Mouse (Mus musculus) midbrain, embryonic 12.5 days (tissue): ENCODE results near the gene Tcte1. TPM values are rescaled to one million over a fixed set of nuclear protein-coding genes. Genes with fewer than 3 reads are reported as not detected.

Experiments
- ATAC-seq: fragments of 200-750 bp; cut with Nextera tagmentation; 2 replicates; pipeline ENCODE4 v1.8.0; 2017; ENCODE audit warnings: low read depth, moderate TSS enrichment, moderate library complexity; ENCODE audit not compliant: low FRiP score
- H3K27ac ChIP-seq: fragments of 300-500 bp; sonication (generic); replicated peaks from 2 replicates; pipeline ENCODE4 v1.5.1; 2016; ENCODE audit warnings: mild to moderate bottlenecking
- H3K27me3 ChIP-seq: fragments of 300-500 bp; sonication (generic); 2 replicates; pipeline ENCODE4 v1.6.1; 2016; ENCODE audit warnings: mild to moderate bottlenecking
- H3K36me3 ChIP-seq: fragments of 300-500 bp; sonication (generic); 2 replicates; pipeline ENCODE4 v1.6.1; 2016
- H3K4me1 ChIP-seq: fragments of 300-500 bp; sonication (generic); 2 replicates; pipeline ENCODE4 v1.6.1; 2016
- H3K4me2 ChIP-seq: fragments of 300-500 bp; sonication (generic); replicated peaks from 2 replicates; pipeline ENCODE4 v1.6.1; 2016; ENCODE audit warnings: mild to moderate bottlenecking, moderate library complexity
- H3K4me3 ChIP-seq: fragments of 300-500 bp; sonication (generic); 2 replicates; pipeline ENCODE4 v1.5.1; 2016; ENCODE audit warnings: mild to moderate bottlenecking
- H3K9ac ChIP-seq: fragments of 300-500 bp; sonication (generic); replicated peaks from 2 replicates; pipeline ENCODE4 v1.6.1; 2016; ENCODE audit warnings: mild to moderate bottlenecking, moderate library complexity
- H3K9me3 ChIP-seq: fragments of 300-500 bp; sonication (generic); 2 replicates; pipeline ENCODE4 v1.6.1; 2016; ENCODE audit warnings: mild to moderate bottlenecking
- WGBS: fragments of 180-500 bp; shearing (Covaris S2); methylation state at CpG from one replicate; pipeline ENCODE4 v1.1.7; 2016; 5-methylcytosine and 5-hydroxymethylcytosine counted together
- polyA plus RNA-seq: library from polyadenylated mRNA; unstranded; fragments of >200 nt; fragmentation: Nextera tagmentation; extraction: Ambion mirVana; gene quantifications from 2 replicates; pipeline ENCODE4 v1.2.1, GENCODE M21; 2016

Gene Tcte1
- polyA plus RNA-seq, 1 experiment from 2014 or later = 1.8 TPM

DNA sequence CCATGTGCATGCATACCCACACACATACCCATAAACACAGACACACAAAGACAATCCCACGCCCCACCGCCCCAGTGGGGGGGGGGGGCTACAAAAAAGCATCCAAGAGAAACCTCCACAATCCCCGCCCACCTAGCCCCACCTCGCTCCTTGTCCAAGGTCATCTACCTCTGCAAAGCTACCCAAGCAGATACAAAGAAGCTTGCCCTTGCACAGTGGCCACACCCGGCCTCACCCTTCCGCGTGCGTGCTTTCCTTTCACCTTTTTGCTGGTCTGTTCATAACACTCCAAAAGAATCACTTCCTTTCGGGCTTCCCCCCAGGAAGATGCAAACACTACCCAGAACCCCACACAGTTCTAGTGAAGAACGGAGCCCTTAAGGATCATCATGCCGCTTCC lies 27.8 kb upstream of the Tcte1 start:
- 82% methylated on average over 11 of the region's 11 CpGs for WGBS
- no peaks in the 10 kb centered on the region for H3K36me3 ChIP-seq
- ATAC-seq = no peak

GRCm38 (mm10) chr17:45498397-45498796 lies 24.8 kb upstream of the Tcte1 start:
- no peaks in the 10 kb centered on the region; the same call in 1 of the 2 replicates for H3K27me3 ChIP-seq
- no peaks in the 10 kb centered on the region for H3K36me3 ChIP-seq
- H3K9ac ChIP-seq = no peak overlapping the region
- 80% methylated on average over 13 of the region's 13 CpGs for WGBS
- H3K4me3 ChIP-seq = no peak overlapping the region
- H3K4me2 ChIP-seq = no peak overlapping the region
- no peak overlapping the region for H3K27ac ChIP-seq
- no peak for ATAC-seq
- no peaks in the 10 kb centered on the region for H3K9me3 ChIP-seq
- no peaks in the 10 kb centered on the region for H3K4me1 ChIP-seq

More for the DNA sequence above, 27.8 kb upstream of the Tcte1 start:
- no peak overlapping the region for H3K4me3 ChIP-seq
- H3K4me1 ChIP-seq = no peaks in the 10 kb centered on the region
- H3K27me3 ChIP-seq = peaks cover 5% of the 10 kb centered on the region
- no peak overlapping the region for H3K9ac ChIP-seq
- H3K4me2 ChIP-seq = no peak overlapping the region
- H3K9me3 ChIP-seq = no peaks in the 10 kb centered on the region
- H3K27ac ChIP-seq = no peak overlapping the region

DNA sequence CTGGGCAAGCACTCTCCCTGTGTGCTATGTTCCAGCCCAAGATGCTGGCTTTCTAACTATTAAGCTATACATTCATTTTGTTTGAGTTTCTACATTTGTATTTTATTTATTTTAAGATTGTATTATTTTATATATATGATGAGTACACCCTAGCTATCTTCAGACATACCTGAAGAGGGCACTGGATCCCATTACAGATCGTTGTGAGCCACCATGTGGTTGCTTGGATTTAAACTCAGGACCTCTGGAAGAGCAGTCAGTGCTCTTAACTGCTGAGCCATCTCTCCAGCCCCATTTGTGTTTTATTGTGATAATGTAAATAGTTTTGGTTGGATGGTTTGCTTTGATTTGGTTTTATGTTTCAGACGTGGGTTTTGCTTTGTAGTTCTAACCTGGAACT lies 23.7 kb upstream of the Tcte1 start:
- no peak for ATAC-seq
- Histone ChIP-seq H3K4me1 (no peaks in the 10 kb centered on the region), H3K9me3 (no peaks in the 10 kb centered on the region), H3K9ac (no peak overlapping the region), H3K36me3 (no peaks in the 10 kb centered on the region), H3K4me2 (no peak overlapping the region), H3K27me3 (no peaks in the 10 kb centered on the region; the same call in 1 of the 2 replicates), H3K27ac (no peak overlapping the region), H3K4me3 (no peak overlapping the region)
- 57% methylated on average over 2 of the region's 2 CpGs for WGBS

- 45% methylated on average over 4 of the region's 4 CpGs for WGBS
- H3K27ac ChIP-seq = no peak overlapping the region
- ATAC-seq = no peak
- no peaks in the 10 kb centered on the region for H3K9me3 ChIP-seq
- no peak overlapping the region for H3K9ac ChIP-seq
- no peaks in the 10 kb centered on the region for H3K4me1 ChIP-seq
- H3K4me2 ChIP-seq = no peak overlapping the region
- no peaks in the 10 kb centered on the region for H3K36me3 ChIP-seq
- H3K4me3 ChIP-seq = no peak overlapping the region
- 0 out of 2 replicates have a peak, but pooled peaks cover 5% of the 10 kb centered on the region for H3K27me3 ChIP-seq
Measured at GRCm38 (mm10) chr17:45500981-45501380, 22.3 kb upstream of the Tcte1 start.

DNA sequence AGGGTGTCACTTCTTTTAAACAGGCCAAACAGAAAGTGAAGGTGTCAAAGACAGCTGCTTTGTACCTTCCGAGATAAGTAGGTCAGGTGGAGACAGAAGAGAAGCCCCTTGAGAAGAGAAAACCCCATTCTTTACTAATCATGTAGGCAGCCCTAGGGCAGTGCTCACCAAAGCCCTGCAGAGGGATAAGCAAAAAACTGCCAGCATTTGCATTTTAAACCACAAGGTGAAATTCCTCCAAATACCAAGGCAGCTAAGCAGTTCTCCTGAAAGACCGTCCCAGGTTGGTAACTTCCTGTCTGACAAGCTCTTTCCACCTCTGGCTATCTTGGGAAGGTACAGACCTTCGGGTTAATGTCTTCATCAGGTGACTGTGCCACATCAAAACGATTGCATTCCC lies 20.9 kb upstream of the Tcte1 start:
- Histone ChIP-seq H3K27me3 (0 out of 2 replicates have a peak, but pooled peaks cover 5% of the 10 kb centered on the region), H3K27ac (no peak overlapping the region), H3K4me3 (no peak overlapping the region), H3K9ac (no peak overlapping the region), H3K36me3 (no peaks in the 10 kb centered on the region), H3K9me3 (no peaks in the 10 kb centered on the region), H3K4me1 (peaks cover 6% of the 10 kb centered on the region), H3K4me2 (no peak overlapping the region)
- WGBS = 67% methylated on average over 4 of the region's 4 CpGs
- no peak for ATAC-seq

GRCm38 (mm10) chr17:45503301-45503973 lies 19.8 kb upstream of the Tcte1 start:
- Histone ChIP-seq H3K9ac (no peak overlapping the region), H3K27me3 (0 out of 2 replicates have a peak, but pooled peaks cover 5% of the 10 kb centered on the region), H3K9me3 (no peaks in the 10 kb centered on the region), H3K4me2 (no peak overlapping the region), H3K4me1 (peaks cover 9% of the 10 kb centered on the region), H3K36me3 (0 out of 2 replicates have a peak, but pooled peaks cover 2% of the 10 kb centered on the region), H3K4me3 (no peak overlapping the region), H3K27ac (no peak overlapping the region)
- no peak for ATAC-seq
- WGBS = 58% methylated on average over 5 of the region's 5 CpGs

- Histone ChIP-seq H3K27ac (no peak overlapping the region), H3K4me2 (0 out of 2 replicates have a peak overlapping the region, but pooled peaks have one; percentile 49), H3K27me3 (0 out of 2 replicates have a peak, but pooled peaks cover 5% of the 10 kb centered on the region), H3K4me1 (peaks cover 9% of the 10 kb centered on the region), H3K36me3 (peaks cover 21% of the 10 kb centered on the region), H3K9ac (no peak overlapping the region; the same call in 1 of the 2 replicates), H3K4me3 (no peak overlapping the region; the same call in 1 of the 2 replicates), H3K9me3 (no peaks in the 10 kb centered on the region)
- ATAC-seq = peak; percentile 39
- WGBS = 79% methylated on average over 6 of the region's 6 CpGs
Measured at GRCm38 (mm10) chr17:45505941-45506465, 17.2 kb upstream of the Tcte1 start.

DNA sequence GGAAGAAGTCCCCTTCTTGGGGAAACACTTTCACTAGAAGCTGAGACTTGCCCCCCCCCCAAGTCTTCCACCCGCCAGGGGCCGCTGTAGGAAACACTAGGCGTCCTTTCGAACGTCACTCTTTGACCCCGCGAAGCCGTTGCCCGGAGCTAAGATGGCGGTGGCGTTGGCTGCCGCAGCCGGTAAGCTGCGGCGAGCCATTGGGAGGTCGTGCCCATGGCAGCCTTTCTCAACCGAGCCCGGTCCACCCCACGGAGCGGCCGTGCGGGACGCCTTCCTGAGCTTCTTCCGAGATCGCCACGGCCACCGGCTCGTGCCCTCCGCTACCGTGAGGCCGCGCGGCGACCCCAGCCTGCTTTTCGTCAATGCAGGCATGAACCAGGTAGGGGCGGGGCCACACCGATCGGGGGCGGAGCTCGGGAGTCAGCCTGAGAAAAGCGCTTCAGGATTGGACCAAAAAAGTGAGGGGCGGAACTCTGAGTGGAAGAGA lies 16.5 kb upstream of the Tcte1 start, which contains the start of gene Aars2:
Gene Aars2 (plus strand): TSS at position 142 of the 490 bp plus-strand sequence.
- H3K9ac ChIP-seq = peak within 1 kb of the TSS; percentile 65
- peak within 1 kb of the TSS; percentile 83 for H3K27ac ChIP-seq
- under 1% methylated on average over 42 of the region's 42 CpGs for WGBS

GRCm38 (mm10) chr17:45510871-45511270 lies 12.4 kb upstream of the Tcte1 start:
- Histone ChIP-seq H3K36me3 (peaks cover 24% of the 10 kb centered on the region), H3K27ac (no peak overlapping the region), H3K4me3 (no peak overlapping the region), H3K4me1 (peaks cover 9% of the 10 kb centered on the region), H3K9me3 (no peaks in the 10 kb centered on the region), H3K27me3 (no peaks in the 10 kb centered on the region), H3K4me2 (no peak overlapping the region), H3K9ac (no peak overlapping the region)
- 96% methylated on average over 4 of the region's 4 CpGs for WGBS
- no peak for ATAC-seq

More for the DNA sequence above, 16.5 kb upstream of the Tcte1 start, which contains the start of gene Aars2:
- peaks cover 24% of the 10 kb centered on the region for H3K36me3 ChIP-seq
- no peaks in the 10 kb centered on the region for H3K9me3 ChIP-seq
- peaks cover 9% of the 10 kb centered on the region for H3K4me1 ChIP-seq
- H3K4me3 ChIP-seq = peak within 1 kb of the TSS; percentile 83
- H3K27me3 ChIP-seq = 0 out of 2 replicates have a peak, but pooled peaks cover 5% of the 10 kb centered on the region
- ATAC-seq = peak; percentile 94
- peak within 1 kb of the TSS; percentile 49 for H3K4me2 ChIP-seq

DNA sequence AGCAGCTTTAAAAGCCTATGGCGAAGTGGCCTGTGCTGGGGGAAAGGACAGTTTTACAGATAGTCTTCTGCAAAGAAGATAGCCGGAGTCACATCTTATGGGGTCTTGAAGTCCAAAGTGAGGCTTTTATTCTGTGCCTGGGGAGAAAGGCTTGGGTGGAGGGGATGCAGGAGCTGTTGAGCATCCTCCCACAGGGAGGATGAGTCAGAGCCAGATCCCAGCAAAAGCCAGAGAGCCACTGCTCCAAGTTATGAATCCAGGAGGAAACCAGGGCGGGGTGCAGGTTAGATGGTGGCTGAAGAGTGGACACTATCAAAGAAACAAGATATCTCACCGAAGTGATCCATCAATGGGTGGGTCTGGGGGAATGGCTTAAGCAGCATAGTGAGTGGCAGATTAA lies 11.5 kb upstream of the Tcte1 start:
- no peak for ATAC-seq
- Histone ChIP-seq H3K4me2 (no peak overlapping the region), H3K9me3 (no peaks in the 10 kb centered on the region), H3K36me3 (peaks cover 24% of the 10 kb centered on the region), H3K4me3 (no peak overlapping the region), H3K9ac (no peak overlapping the region), H3K4me1 (peaks cover 7% of the 10 kb centered on the region), H3K27ac (no peak overlapping the region), H3K27me3 (no peaks in the 10 kb centered on the region)
- 92% methylated on average over 4 of the region's 4 CpGs for WGBS

DNA sequence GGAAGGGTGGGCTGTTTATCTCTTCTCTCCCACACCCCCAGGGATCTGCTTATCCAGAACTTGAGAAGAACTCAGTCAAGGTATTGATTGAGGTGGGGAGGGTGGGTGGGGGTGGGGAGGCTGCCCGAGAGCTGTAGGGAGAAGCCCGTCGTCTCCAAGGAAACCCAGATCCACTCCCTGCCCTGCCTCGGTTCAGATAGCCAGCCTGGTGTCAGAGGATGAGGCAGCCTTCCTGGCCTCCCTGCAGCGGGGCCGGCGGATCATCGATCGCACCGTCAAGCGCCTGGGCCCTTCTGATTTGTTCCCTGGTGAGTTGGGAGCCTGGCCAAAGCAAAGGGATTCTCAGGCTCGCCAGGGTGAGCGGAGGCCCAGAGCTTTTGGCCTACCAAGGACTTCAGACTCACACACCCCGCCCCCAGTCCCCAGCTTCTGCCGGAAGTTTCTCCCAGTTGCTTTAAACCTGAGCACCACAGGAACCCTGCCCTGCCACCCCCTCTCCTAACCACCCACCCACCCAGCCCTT lies 8.0 kb upstream of the Tcte1 start:
- 0 out of 2 replicates have a peak, but pooled peaks cover 7% of the 10 kb centered on the region for H3K4me1 ChIP-seq
- ATAC-seq = no peak
- H3K4me3 ChIP-seq = no peak overlapping the region
- H3K9ac ChIP-seq = no peak overlapping the region; the same call in 1 of the 2 replicates
- H3K27me3 ChIP-seq = no peaks in the 10 kb centered on the region
- no peaks in the 10 kb centered on the region for H3K9me3 ChIP-seq
- H3K27ac ChIP-seq = no peak overlapping the region
- WGBS = 43% methylated on average over 15 of the region's 15 CpGs
- peaks cover 33% of the 10 kb centered on the region for H3K36me3 ChIP-seq
- H3K4me2 ChIP-seq = no peak overlapping the region

- H3K36me3 ChIP-seq = peaks cover 35% of the 10 kb centered on the region
- 0 out of 2 replicates have a peak, but pooled peaks cover 7% of the 10 kb centered on the region for H3K4me1 ChIP-seq
- 93% methylated on average over 10 of the region's 10 CpGs for WGBS
- no peaks in the 10 kb centered on the region for H3K9me3 ChIP-seq
- H3K27ac ChIP-seq = no peak overlapping the region
- no peak for ATAC-seq
- H3K4me2 ChIP-seq = no peak overlapping the region
- no peak overlapping the region for H3K4me3 ChIP-seq
- H3K9ac ChIP-seq = no peak overlapping the region; the same call in 1 of the 2 replicates
- H3K27me3 ChIP-seq = no peaks in the 10 kb centered on the region
Measured at GRCm38 (mm10) chr17:45515806-45516205, 7.4 kb upstream of the Tcte1 start.
